Mouse (Mus musculus): ENCODE measurements around the gene Tspan9.

Tspan9 gene

DNA sequence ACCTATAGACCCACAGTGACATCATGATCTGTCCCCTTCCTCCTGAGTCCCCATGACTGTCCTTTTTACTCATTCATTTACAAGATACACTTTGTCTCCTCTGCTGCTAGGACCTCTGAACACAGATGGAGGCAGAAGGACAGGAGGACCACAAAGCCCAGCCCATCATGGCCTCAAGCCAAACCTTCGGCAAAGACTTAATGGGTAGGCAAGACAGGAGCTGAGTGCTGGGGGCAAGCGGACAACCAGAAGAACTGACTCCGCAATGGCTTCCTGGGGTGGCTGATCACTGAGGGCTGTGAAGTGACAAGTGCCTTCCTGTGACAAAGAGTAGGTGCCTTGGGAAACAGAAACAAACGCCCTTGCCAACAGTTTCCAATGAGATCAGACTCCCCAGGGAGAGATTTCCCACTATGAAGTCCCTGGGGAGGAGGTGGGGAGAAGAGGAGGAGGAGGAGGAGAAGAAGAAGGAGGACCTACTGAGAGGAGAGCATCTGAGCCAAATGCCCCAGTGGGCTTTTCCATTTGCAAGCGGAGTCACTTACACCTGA lies 67.9 kb downstream of the Tspan9 start:
- no peak for DNase-seq (ENCODE audit: low spot score)

- no peak for DNase-seq (ENCODE audit: low spot score)
Observed at GRCm38 (mm10) chr6:128070921-128071558, 72.4 kb downstream of the Tspan9 start.

DNA sequence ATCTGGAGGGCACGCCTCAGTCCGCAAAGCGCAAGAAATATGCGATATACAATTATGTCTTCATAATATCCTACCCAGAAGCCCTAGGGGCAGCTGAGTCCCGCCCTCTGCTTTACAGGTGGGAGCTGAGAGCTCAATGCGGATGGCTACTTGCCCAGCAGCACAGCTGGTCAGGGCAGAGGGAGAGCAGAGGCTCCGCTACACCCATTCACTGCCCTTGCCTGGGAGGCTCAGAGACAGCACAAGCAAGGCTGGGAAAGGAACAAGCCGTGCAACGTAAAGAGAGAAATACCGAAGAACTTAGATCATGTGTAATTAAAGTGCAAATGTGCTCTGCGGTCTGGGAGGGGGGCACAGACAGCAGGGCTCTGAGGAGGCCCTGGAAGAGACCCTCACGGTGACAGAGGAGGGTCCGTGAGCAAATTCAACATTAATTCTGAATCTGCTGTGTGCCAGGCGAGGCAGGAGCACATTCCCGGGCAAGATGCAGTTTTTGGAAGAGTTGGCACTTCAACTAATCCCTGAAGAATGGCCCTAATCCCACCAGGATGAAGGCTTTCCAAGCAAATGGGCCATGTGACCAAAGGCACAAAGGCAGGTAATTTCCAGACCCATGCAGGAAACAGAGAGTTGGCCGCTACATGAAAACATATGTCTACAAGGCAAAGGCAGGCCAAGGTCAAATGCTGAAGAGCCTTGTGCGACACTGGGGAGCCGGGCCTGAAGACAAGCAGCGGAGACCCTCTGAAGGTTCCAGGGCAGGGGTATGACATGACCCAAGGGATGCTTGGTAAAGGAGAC lies 73.1 kb downstream of the Tspan9 start:
- DNase-seq (ENCODE audit: low spot score) = no peak

- DNase-seq (ENCODE audit: low spot score) = no peak
Observed at GRCm38 (mm10) chr6:128068144-128068543, 75.2 kb downstream of the Tspan9 start.

DNA sequence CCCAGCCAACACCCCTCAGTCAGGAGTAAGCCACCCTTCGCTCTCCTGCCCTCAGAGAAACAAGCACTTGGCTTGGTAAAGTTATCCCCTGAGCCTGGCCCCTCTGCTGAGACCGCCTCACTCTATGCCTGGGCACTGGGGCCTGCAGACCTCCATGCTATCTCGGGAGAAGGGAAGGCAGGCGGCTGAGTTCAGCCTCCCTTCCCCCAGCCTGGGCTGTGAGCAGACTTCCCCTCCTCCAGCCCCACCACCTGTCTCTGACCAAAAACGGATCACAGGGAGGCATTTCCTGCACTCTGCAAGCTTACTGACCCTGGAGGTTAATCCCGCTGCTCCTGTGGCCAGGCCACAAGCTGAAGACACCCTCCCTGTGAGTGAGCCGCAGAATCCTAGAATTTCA lies 77.4 kb downstream of the Tspan9 start:
- no peak for DNase-seq (ENCODE audit: low spot score)

DNA sequence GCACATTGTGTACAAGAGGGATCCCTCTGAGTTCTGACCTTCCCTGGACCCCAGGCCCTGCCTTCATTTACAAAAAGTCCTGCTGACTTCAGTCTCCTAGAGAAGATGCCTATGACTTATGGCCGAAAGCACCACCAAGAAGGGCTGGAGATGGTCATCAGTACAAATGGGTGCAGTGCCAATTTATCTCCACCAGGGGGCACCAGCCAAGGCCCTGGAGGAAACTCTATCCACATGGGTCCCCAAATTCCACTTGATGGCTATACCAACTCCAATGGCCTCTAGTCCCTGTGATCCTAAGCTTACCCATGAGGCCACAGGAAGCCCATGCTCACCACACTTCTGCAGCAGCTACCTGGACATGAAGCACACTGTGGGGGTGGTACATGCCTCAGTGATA lies 79.9 kb downstream of the Tspan9 start:
- peak; percentile 51 for DNase-seq (ENCODE audit: low spot score)

- no peak for DNase-seq (ENCODE audit: low spot score)
Observed at GRCm38 (mm10) chr6:128062784-128063183, 80.6 kb downstream of the Tspan9 start.

- DNase-seq (ENCODE audit: low spot score) = no peak
Observed at GRCm38 (mm10) chr6:128062216-128062615, 81.2 kb downstream of the Tspan9 start.

DNA sequence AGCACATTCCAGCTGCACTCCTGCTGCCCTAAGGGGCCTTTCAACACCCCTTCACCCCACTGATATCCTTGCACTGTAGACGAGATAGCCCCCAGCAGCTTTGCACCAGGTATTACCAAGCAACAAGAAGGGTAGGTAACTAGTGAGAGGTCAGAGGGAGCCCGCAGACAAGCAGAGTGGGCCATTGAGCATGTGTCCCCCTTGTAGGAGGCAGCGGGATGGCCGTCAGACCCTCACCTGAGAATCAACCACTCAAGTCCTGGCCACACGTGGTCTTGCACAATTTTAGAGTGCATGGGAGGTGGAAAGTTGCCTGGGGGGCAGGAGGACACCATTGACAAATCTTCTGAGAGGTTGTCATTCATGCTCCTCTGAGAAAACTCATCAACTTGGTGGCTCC lies 82.1 kb downstream of the Tspan9 start:
- DNase-seq (ENCODE audit: low spot score) = no peak

- DNase-seq (ENCODE audit: low spot score) = no peak
Observed at GRCm38 (mm10) chr6:128058570-128058969, 84.8 kb downstream of the Tspan9 start.

GRCm38 (mm10) chr6:128058157-128058556 lies 85.2 kb downstream of the Tspan9 start:
- no peak for DNase-seq (ENCODE audit: low spot score)

DNA sequence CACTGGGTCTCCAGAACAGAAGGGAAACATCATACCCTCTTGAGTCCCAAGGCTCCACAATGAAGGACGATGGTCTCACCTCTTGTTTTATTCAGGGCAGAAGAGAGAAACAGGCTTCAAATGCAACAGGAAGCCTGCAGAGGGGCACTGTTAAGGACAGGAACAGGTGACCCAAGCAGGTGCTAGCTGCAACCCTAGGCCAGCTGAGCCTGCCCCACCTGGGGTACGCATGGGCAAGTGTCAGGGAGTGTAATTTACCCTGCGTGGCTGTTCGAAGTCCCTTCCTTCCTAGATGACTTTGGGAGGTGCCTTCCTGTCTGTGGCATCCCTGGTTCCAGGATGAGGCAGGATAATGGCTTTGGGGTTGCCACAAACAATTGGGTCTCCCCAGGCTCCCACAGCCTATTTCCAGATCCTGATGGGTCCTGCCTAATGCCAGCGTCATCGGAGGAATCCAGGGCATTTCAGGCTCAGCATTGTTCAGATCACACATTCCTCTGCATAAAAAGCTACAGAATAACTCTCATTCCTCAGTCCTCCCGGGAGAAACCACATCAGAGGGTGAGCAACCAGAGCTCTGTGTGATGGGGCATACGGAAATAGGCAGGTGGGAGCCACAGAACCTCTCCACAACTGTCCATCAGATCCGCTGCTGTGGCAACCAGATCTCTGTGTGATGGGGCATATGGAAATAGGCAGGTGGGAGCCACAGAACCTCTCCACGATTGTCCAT lies 90.2 kb downstream of the Tspan9 start:
- no peak for DNase-seq (ENCODE audit: low spot score)

DNA sequence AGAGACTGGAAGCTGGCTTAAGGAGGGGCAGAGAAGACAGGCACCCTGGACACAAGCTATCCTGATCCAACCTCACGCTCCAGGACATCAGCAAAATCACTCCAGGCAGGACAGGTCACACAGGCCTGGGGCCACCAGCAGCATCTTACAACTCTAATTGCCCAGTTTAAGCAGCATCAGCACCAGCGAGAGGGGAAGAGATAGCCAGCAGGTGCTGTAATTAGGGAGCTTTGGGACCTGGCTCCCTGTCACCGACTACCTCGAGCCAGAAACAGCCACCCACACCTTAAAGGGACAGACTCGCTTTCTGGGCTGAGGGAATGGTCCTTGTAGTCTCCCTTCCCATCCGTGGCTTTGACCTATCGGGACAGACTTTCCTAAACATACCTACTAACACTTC lies 95.7 kb downstream of the Tspan9 start:
- no peak for DNase-seq (ENCODE audit: low spot score)

DNA sequence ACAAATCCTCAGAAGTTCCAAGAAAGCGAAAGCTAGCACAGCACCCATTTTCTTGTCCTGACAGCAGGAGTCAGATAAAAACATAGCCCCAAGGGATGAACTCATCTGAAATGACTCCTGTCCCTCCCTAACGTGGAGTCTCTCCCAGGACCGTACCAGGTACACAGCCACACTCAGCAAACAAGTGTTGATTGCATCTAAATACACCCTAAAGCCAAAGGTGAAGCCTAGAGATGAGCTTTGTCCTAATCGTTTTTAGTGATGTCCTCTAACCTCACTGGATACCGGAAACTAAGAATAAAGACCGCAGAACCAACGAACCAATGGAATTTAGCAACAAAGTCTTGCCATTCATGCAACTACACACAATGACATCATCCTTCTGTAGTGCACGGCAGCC lies 96.2 kb downstream of the Tspan9 start:
- DNase-seq (ENCODE audit: low spot score) = no peak

GRCm38 (mm10) chr6:128046799-128047198 lies 96.6 kb downstream of the Tspan9 start:
- DNase-seq (ENCODE audit: low spot score) = no peak

- no peak for DNase-seq (ENCODE audit: low spot score)
Observed at GRCm38 (mm10) chr6:128044691-128045090, 98.7 kb downstream of the Tspan9 start.

- DNase-seq (ENCODE audit: low spot score) = no peak
Observed at GRCm38 (mm10) chr6:128043486-128043885, 99.9 kb downstream of the Tspan9 start.

- DNase-seq (ENCODE audit: low spot score) = no peak
Observed at GRCm38 (mm10) chr6:128041836-128042235, 101.6 kb downstream of the Tspan9 start.

GRCm38 (mm10) chr6:128039077-128039766 lies 104.2 kb downstream of the Tspan9 start:
- no peak for DNase-seq (ENCODE audit: low spot score)

DNA sequence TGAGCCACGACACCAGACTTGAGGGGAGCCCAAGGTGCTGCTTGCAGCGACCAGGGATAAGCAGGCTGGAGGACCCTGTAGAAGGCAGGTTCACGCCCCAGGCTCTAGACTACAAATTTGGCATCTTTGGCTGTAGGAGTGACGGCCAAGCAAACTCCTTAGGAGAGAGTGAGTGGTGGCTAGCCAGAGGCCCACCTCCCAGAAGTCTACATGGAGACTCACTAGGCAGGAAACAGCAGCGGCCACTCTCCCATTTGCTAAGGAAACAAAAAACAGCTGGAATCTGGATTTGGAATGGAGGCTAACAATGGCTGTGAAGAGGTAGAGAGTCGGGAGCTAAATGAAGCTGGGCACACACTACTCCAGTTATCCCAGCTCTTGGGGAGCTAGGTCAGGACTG lies 104.8 kb downstream of the Tspan9 start:
- DNase-seq (ENCODE audit: low spot score) = no peak

DNA sequence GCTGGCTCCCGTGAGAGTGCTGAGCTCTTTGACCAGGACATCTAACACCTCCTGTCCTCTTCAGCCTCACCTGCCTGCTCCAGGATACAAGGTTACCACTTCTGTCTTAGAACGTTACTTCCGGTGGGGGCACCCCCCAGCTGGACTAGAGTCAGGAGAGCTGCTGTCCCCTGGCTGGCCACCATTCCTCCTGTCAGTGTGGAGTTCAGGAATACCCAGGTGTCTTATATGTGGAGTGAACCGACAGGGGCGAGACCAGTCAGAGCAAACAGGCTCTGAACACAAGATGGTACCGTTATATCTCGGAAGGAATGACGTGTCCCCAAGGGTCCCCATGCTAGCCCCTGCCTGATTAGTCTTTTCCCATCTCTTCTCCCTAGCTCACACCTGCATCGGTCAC lies 106.8 kb downstream of the Tspan9 start:
- DNase-seq (ENCODE audit: low spot score) = no peak

GRCm38 (mm10) chr6:128035930-128036309 lies 107.5 kb downstream of the Tspan9 start:
- no peak for DNase-seq (ENCODE audit: low spot score)

Measured in urinary bladder, postnatal 25 days (tissue).